Mouse (Mus musculus): ENCODE measurements around the gene Olfr1434. TPM values are rescaled to one million over a fixed set of nuclear protein-coding genes. Genes with fewer than 3 reads are reported as not detected.
"Not testable (repeated sequence)": the region's sequence is repeated elsewhere in the genome, so short reads cannot be mapped to it uniquely, and the experiment has no call there.

The Olfr1434 gene
- not detected in 2 replicates for polyA plus RNA-seq (2012; rRNA removed)

DNA sequence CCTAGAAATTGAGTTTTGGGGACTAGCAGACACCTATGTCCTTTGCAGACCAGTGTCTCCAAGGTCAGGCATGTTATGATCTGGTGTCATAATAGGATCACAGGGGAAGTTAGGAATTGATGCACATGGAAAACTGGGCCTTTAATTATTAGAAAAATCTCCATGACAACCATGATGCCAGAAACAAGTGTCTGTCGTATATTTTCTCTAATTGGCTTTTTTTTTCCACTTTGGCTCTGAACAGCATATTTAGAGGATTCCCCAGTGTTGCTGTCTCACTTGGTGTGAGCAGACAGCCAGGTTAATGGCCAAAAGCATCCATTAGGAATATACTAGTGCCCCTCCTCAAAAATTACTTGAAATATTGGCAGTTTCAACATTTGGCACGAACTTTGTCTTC, at the start of gene Olfr1434:
Gene Olfr1434 (plus strand): TSS at position 301 of the 400 bp plus-strand sequence.
- TF ChIP-seq CTCF (IDR thresholded peaks at IDR 0.05; ENCODE audit: borderline replicate concordance, extremely low read depth, insufficient read depth, insufficient read length) (no peak), POLR2A (IDR thresholded peaks at IDR 0.05; ENCODE audit: borderline replicate concordance, extremely low read depth, insufficient read depth, insufficient read length, poor library complexity, severe bottlenecking) (no peak)
- DNase-seq (ENCODE audit: low read depth) = no peak

DNA sequence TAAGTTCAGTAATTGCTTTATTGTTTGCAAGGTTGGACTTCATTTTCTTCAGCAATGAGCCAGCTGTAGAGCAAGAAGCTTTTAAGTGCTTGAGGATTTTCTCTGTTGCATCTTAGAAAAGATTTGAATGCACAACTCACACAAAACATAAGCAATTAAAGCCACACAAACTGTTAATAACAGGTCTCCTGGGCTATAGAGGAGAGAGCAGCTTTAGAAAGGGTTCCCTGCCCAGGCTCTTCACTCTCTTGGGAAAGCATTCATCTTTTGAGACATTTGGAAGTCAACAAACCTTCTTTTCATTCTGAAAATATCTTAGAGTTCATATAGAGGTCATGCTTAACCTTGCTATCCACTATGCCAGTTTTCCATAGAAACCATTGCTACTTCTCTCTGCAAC, 47.2 kb upstream of the Olfr1434 start, which contains the start of gene Olfr1432:
Gene Olfr1432 (minus strand): TSS at position 101 of the 400 bp plus-strand sequence.
- not testable (repeated sequence) for DNase-seq (ENCODE audit: low read depth)

DNA sequence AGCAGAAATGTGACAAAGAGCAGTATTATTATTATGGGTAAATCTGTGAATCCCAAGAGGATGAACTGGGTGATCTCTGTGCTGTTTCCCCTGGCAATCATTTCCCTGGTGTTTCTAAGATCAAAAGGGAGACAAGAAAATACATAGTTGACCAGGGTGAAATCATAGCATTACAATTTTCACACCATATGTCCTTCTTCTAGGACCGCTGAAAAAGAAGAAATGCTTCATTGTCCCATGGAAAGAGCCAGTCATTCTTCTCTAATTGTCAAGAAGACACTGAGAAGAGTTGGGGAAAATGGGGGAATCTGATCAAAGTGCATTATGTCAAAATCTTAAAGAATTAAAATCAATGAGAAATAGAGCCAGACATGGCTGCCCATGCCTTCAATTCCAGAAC, 38.1 kb upstream of the Olfr1434 start, which contains the start of gene Olfr262:
Gene Olfr262 (minus strand): TSS at position 101 of the 400 bp plus-strand sequence.
- TF ChIP-seq CTCF (IDR thresholded peaks at IDR 0.05; ENCODE audit: borderline replicate concordance, extremely low read depth, insufficient read depth, insufficient read length) (no peak), POLR2A (IDR thresholded peaks at IDR 0.05; ENCODE audit: borderline replicate concordance, extremely low read depth, insufficient read depth, insufficient read length, poor library complexity, severe bottlenecking) (no peak)
- DNase-seq (ENCODE audit: low read depth) = no peak

DNA sequence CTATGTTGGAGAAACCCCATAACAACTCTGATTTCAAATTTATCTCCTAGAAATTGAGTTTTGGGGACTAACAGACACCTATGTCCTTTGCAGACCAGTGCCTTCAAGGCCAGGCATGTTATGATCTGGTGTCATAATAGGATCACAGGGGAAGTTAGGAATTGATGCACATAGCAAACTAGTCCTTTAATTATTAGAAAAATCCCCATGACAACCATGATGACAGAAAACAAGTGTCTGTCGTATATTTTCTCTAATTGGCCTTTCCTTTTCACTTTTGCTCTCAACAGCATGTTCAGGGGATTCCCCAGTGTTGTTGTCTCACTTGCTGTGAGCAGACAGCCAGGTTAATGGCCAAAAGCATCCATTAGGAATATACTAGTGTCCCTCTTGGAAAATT, 18.9 kb upstream of the Olfr1434 start, which contains the start of gene Olfr235:
Gene Olfr235 (plus strand): TSS at position 301 of the 400 bp plus-strand sequence.
- no peak for DNase-seq (ENCODE audit: low read depth)
- TF ChIP-seq CTCF (IDR thresholded peaks at IDR 0.05; ENCODE audit: borderline replicate concordance, extremely low read depth, insufficient read depth, insufficient read length) (no peak), POLR2A (IDR thresholded peaks at IDR 0.05; ENCODE audit: borderline replicate concordance, extremely low read depth, insufficient read depth, insufficient read length, poor library complexity, severe bottlenecking) (no peak)

DNA sequence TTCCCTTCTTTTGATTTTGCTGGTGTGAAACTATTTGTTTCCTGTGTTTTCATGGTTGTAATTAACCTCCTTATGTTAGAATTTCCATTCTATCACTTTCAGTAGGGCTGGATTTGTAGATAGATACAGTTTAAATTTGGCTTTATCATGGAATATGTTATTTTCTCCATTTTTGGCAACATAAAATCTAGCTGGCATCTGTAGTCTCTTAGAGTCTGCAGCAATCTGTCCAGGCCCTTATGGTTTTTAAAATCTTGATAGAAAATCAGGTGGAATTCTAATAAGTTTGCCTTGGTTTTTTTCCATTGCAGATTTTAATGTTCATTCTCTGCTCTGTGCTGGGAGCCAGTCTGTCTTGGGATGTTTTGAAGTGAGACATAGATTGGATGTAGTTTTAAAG, 13.3 kb downstream of the Olfr1434 start:
- TF ChIP-seq POLR2A (IDR thresholded peaks at IDR 0.05; ENCODE audit: borderline replicate concordance, extremely low read depth, insufficient read depth, insufficient read length, poor library complexity, severe bottlenecking) = no peak
- no peak for TF ChIP-seq CTCF (IDR thresholded peaks at IDR 0.05; ENCODE audit: borderline replicate concordance, extremely low read depth, insufficient read depth, insufficient read length)
- DNase-seq (ENCODE audit: low read depth) = peak; percentile 12

DNA sequence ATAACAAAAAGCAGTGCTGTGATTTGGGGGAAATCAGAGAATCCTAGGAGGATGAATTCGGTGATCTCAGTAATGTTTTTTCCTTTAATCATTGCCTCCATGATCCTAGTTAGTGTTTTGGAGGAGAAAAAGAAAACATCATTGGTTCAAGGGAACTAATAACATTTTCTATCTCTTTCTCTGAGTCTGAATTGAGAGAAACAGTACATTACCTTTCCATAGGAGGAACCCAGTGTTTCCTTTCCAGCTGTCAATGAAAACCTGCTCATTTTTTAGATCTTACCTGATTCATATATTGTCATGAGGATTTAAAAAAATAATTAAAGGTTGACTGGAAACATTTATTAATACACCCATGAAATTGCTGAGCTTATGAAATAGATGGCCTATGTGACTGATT, 19.4 kb downstream of the Olfr1434 start, which contains the start of gene Olfr1436:
Gene Olfr1436 (minus strand): TSS at position 101 of the 400 bp plus-strand sequence.
- not testable (repeated sequence) for DNase-seq (ENCODE audit: low read depth)

DNA sequence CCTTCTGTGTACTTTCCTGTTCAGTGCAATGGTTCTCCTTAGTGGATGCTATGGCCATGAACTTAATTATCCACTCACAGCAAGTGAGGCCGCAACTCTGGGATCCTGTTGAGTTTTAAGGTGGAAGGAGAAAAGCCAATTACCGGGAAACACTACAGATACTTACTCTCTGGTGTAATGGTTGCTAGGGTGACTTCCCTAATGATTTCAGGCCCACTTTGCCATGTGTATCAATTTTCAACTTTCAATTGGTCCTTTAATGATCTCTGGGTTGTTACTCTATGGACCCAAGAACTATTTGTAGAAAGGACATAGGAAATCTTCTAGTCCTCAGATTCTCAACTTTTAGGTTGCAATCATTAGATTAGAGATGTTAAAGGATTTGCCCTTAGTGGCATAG, 45.3 kb downstream of the Olfr1434 start, which contains the start of gene Olfr1437:
Gene Olfr1437 (minus strand): TSS at position 101 of the 400 bp plus-strand sequence.
- TF ChIP-seq POLR2A (IDR thresholded peaks at IDR 0.05; ENCODE audit: borderline replicate concordance, extremely low read depth, insufficient read depth, insufficient read length, poor library complexity, severe bottlenecking) = no peak
- TF ChIP-seq CTCF (IDR thresholded peaks at IDR 0.05; ENCODE audit: borderline replicate concordance, extremely low read depth, insufficient read depth, insufficient read length) = no peak
- DNase-seq (ENCODE audit: low read depth) = no peak

Other genes starting within 250 kb of the Olfr1434 start
- gene Olfr1423, start 238.5 kb upstream of the Olfr1434 start, polyA plus RNA-seq (2012; rRNA removed) = not detected in 2 replicates
- gene Olfr1424, start 217.2 kb upstream of the Olfr1434 start, polyA plus RNA-seq (2012; rRNA removed) = not detected in 2 replicates
- gene Olfr1425, start 202.1 kb upstream of the Olfr1434 start, polyA plus RNA-seq (2012; rRNA removed) = not detected in 2 replicates
- not detected in 2 replicates for gene Olfr1426, start 187.8 kb upstream of the Olfr1434 start, polyA plus RNA-seq (2012; rRNA removed)
- not detected in 2 replicates for gene Olfr1427, start 176.5 kb upstream of the Olfr1434 start, polyA plus RNA-seq (2012; rRNA removed)
- gene Olfr1428, start 164.0 kb upstream of the Olfr1434 start, polyA plus RNA-seq (2012; rRNA removed) = not detected in 2 replicates
- not detected in 2 replicates for gene Olfr76, start 156.7 kb upstream of the Olfr1434 start, polyA plus RNA-seq (2012; rRNA removed)
- gene Olfr1555-ps1, start 109.7 kb upstream of the Olfr1434 start, polyA plus RNA-seq (2012; rRNA removed) = not detected in 2 replicates
- gene Olfr1431, start 79.2 kb upstream of the Olfr1434 start, polyA plus RNA-seq (2012; rRNA removed) = not detected in 2 replicates
- not detected in 2 replicates for gene Olfr1432, start 47.3 kb upstream of the Olfr1434 start, polyA plus RNA-seq (2012; rRNA removed)
- not detected in 2 replicates for gene Olfr262, start 38.2 kb upstream of the Olfr1434 start, polyA plus RNA-seq (2012; rRNA removed)
- not detected in 2 replicates for gene Olfr235, start 18.8 kb upstream of the Olfr1434 start, polyA plus RNA-seq (2012; rRNA removed)
- gene Olfr1436, start 19.3 kb downstream of the Olfr1434 start, polyA plus RNA-seq (2012; rRNA removed) = not detected in 2 replicates
- gene Olfr1437, start 45.2 kb downstream of the Olfr1434 start, polyA plus RNA-seq (2012; rRNA removed) = not detected in 2 replicates
- not detected in 2 replicates for gene Olfr1438-ps1, start 56.1 kb downstream of the Olfr1434 start, polyA plus RNA-seq (2012; rRNA removed)
- not detected in 2 replicates for gene Olfr1440, start 107.4 kb downstream of the Olfr1434 start, polyA plus RNA-seq (2012; rRNA removed)
- not detected in 2 replicates for gene Olfr1441, start 137.6 kb downstream of the Olfr1434 start, polyA plus RNA-seq (2012; rRNA removed)
- gene Pfpl, start 148.1 kb downstream of the Olfr1434 start, polyA plus RNA-seq (2012; rRNA removed) = not detected in 2 replicates
- gene Mpeg1, start 180.9 kb downstream of the Olfr1434 start, polyA plus RNA-seq (2012; rRNA removed) = 1.9 and 2.8 TPM in 2 replicates
- gene Dtx4, start 221.6 kb downstream of the Olfr1434 start, polyA plus RNA-seq (2012; rRNA removed) = 23.5 and 50.1 TPM in 2 replicates